In genomic region chr5:52742112-52742813, GRCm38 (mm10) we compare ENCODE assay signal across 8 mouse cellular contexts. TPM values are rescaled to one million over a fixed set of nuclear protein-coding genes. Genes with fewer than 3 reads are reported as not detected.
DNase-seq lines count a peak whose midpoint lies in the region; ATAC-seq and TF ChIP-seq lines count a peak whose summit lies in the region.

No protein-coding gene starts in this region.

- no peak overlapping the region for H3K27ac ChIP-seq in cerebellum, adult 2 months (ENCODE audit: insufficient read depth, low read length)
- H3K27ac ChIP-seq in embryonic fibroblast, embryonic 13.5 days (ENCODE audit: insufficient read depth, low read length): peak overlapping the region; percentile 15; the same call in 1 of the 2 replicates
- H3K27ac ChIP-seq in small intestine, adult 2 months (ENCODE audit: insufficient read depth, low read depth, low read length): peak overlapping the region; percentile 94

- no peak for TF ChIP-seq CTCF in cerebellum, adult 2 months (IDR thresholded peaks at IDR 0.05; ENCODE audit: borderline replicate concordance, insufficient read depth, low read depth, low read length)
- no peak for TF ChIP-seq CTCF in embryonic fibroblast, embryonic 13.5 days (IDR thresholded peaks at IDR 0.05; ENCODE audit: borderline replicate concordance, insufficient read depth, low read length)
- peak; percentile 43; the same call in 1 of the 2 replicates for TF ChIP-seq CTCF in small intestine, adult 2 months (IDR thresholded peaks at IDR 0.05; ENCODE audit: extremely low read depth, insufficient read length, insufficient replicate concordance, low read depth, low read length)

- ATAC-seq in cerebellum, adult (ENCODE audit: insufficient number of reproducible peaks, low FRiP score, low TSS enrichment): no peak

- H3K4me1 ChIP-seq in cerebellum, adult 2 months (ENCODE audit: control insufficient read depth, insufficient read depth, low read length): no peaks in the 10 kb centered on the region
- no peaks in the 10 kb centered on the region for H3K4me1 ChIP-seq in embryonic fibroblast, embryonic 13.5 days (ENCODE audit: control insufficient read depth, insufficient read depth, low read length)
- peaks cover 1% of the 10 kb centered on the region for H3K4me1 ChIP-seq in small intestine, adult 2 months (ENCODE audit: control insufficient read depth, insufficient read depth, insufficient read length, low read length)

- 2% methylated on average over 17 of the region's 17 CpGs for WGBS in cerebellum, adult 2 months
- 1% methylated on average over 17 of the region's 17 CpGs for WGBS in small intestine, adult 2 months

- TF ChIP-seq POLR2A in cerebellum, adult 2 months (IDR thresholded peaks at IDR 0.05; ENCODE audit: borderline replicate concordance, insufficient read depth, low read length): no peak
- TF ChIP-seq POLR2A in embryonic fibroblast, embryonic 13.5 days (IDR thresholded peaks at IDR 0.05; ENCODE audit: low read depth, low read length): no peak
- no peak for TF ChIP-seq POLR2A in small intestine, adult 2 months (IDR thresholded peaks at IDR 0.05; ENCODE audit: low read depth, low read length)

- no peaks in the 10 kb centered on the region for H3K36me3 ChIP-seq in small intestine, adult 2 months (ENCODE audit: control insufficient read depth, insufficient read depth, low read length)

- intact Hi-C loops in heart, postnatal 10 days (cut with DNase I): loop anchor here (5.0 kb wide), 2 partner anchors 70 to 80 kb away; no protein-coding TSS in a partner anchor

- H3K4me3 ChIP-seq in cerebellum, adult 2 months (replicated peaks; ENCODE audit: insufficient read depth, low read depth, low read length): peak overlapping the region; percentile 54
- peak overlapping the region; percentile 98 for H3K4me3 ChIP-seq in embryonic fibroblast, embryonic 13.5 days (ENCODE audit: insufficient read depth, low read length)
- peak overlapping the region; percentile 100 for H3K4me3 ChIP-seq in small intestine, adult 2 months (ENCODE audit: low read depth, low read length)

- DNase-seq in cerebellum, adult 2 months: no peak
- DNase-seq in ZHBTc4 (ENCODE audit: low read depth, low spot score): peak; percentile 57
- DNase-seq in heart, postnatal 10 days: peak; percentile 60 to 63
- peak; percentile 57 for DNase-seq in kidney, postnatal 14 days
- DNase-seq in lung, postnatal 4 days: peak; percentile 45 to 66

- H3K27me3 ChIP-seq in cerebellum, adult 2 months (ENCODE audit: control insufficient read depth, insufficient read depth, low read length): no peaks in the 10 kb centered on the region
- no peaks in the 10 kb centered on the region for H3K27me3 ChIP-seq in small intestine, adult 2 months (ENCODE audit: control insufficient read depth, insufficient read depth, low read length)

RNA-seq across cellular contexts. Expression of gene Pi4k2b, which starts 0.9 kb away (rescaled TPM):
- 1.9 and 2.1 TPM in 2 replicates for polyA plus RNA-seq in cerebellum, adult 2 months (2012; rRNA removed)
- 25.7 and 28.1 TPM in 2 replicates for polyA plus RNA-seq in embryonic fibroblast, embryonic 13.5 days (2011; ENCODE audit: insufficient read length, low read depth, missing spikeins)
- 1 to 10 TPM; 4.4 to 4.8 TPM for total RNA-seq in heart, postnatal 10 days (2021)
- 62.1 and 149 TPM in 2 replicates for polyA plus RNA-seq in small intestine, adult 2 months (2012; rRNA removed)

RNA-seq across cellular contexts. Expression of gene Zcchc4, which starts 32.9 kb away (rescaled TPM):
- 15.2 and 16.7 TPM in 2 replicates for polyA plus RNA-seq in cerebellum, adult 2 months (2012; rRNA removed)
- polyA plus RNA-seq in embryonic fibroblast, embryonic 13.5 days (2011; ENCODE audit: insufficient read length, low read depth, missing spikeins): 12.8 and 18.3 TPM in 2 replicates
- total RNA-seq in heart, postnatal 10 days (2021): 1 to 10 TPM; 6.3 to 7.8 TPM
- 2.0 and 3.4 TPM in 2 replicates for polyA plus RNA-seq in small intestine, adult 2 months (2012; rRNA removed)

Comparison
In these comparisons a context has a peak if more than half of its experiments do, and no peak if none do; other contexts are left out.
1. DNase-seq: peak in ZHBTc4 (single experiment), heart, postnatal 10 days (2 of 2), kidney, postnatal 14 days (single experiment) and lung, postnatal 4 days (2 of 2); none in cerebellum, adult 2 months (0 of 2).
2. Peak in every context shown above with its lines, with median percentiles within 50 percentile points of each other: H3K4me3 ChIP-seq.